8 mouse cellular contexts compared by ENCODE assay signal in the genomic region with DNA sequence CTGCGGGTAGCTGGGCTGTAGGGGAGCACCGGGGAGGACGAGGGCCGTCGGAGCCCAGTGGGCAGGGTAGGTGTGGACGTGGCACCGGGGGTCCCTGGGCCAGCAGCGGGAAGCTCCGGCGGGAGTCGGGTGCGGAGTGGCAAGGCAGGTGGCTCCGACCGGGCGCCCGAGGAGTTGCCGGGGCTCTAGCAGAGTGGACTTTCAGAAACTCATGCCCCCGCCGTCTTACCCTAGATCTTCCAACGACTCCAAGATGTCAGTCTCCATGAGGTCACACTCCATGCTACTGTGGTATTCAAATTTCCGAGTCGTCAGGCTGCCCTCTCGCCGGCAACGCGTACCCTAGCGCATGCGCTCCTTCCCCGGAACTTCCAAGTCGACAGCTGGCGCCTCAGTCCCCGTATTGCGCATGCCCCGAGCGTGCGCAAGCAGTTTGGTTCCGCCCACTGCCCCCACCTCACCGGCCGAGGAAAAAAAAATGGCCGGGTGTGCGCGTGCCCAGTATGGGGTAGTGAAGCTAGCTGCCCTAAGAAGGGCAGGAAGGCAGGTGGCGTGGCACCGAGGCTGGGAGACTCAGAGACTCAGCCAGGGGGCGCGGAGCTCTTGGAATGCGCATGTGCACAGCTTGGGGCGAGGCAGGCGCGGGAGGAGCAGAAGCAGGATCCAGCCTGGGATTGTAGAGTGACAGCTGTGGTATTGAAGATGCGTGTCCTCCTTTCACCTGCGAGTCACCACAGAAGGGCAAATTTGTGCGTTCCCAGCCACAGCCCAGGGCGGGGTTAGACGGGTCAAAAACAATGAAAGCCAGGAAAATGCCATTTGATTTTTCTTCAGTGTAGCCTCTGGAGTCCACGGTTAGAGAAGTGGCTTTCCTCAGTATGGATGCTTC. TPM values are rescaled to one million over a fixed set of nuclear protein-coding genes. Genes with fewer than 3 reads are reported as not detected.
DNase-seq lines count a peak whose midpoint lies in the region; ATAC-seq and TF ChIP-seq lines count a peak whose summit lies in the region.

A gene (minus strand): TSS at position 435 of the 889 bp plus-strand sequence.

- H3K4me2 ChIP-seq in heart, embryonic 12.5 days, result peak within 1 kb of the TSS; percentile 78
- peak within 1 kb of the TSS; percentile 73 for H3K4me2 ChIP-seq in kidney, postnatal 0 days (ENCODE audit: low read length)
- peak within 1 kb of the TSS; percentile 81 for H3K4me2 ChIP-seq in liver, embryonic 11.5 days
- peak within 1 kb of the TSS; percentile 77 for H3K4me2 ChIP-seq in stomach, embryonic 14.5 days (replicated peaks; ENCODE audit: low read depth, low read length)

- no peaks in the 10 kb centered on the region for H3K27me3 ChIP-seq in heart, embryonic 12.5 days (replicated peaks)
- no peaks in the 10 kb centered on the region for H3K27me3 ChIP-seq in kidney, postnatal 0 days (ENCODE audit: insufficient read depth, low read length)
- H3K27me3 ChIP-seq in liver, embryonic 11.5 days (replicated peaks; ENCODE audit: control insufficient read depth, insufficient read depth, low read length), result no peaks in the 10 kb centered on the region
- no peaks in the 10 kb centered on the region for H3K27me3 ChIP-seq in stomach, embryonic 14.5 days (ENCODE audit: control insufficient read depth, insufficient read depth, low read length)

- peak; percentile 97 for ATAC-seq in erythroid progenitor cell, adult 5-6 weeks (replicated peaks; ENCODE audit: low FRiP score, poor library complexity, severe bottlenecking)
- peak; percentile 99 for ATAC-seq in heart, embryonic 12.5 days (ENCODE audit: insufficient number of reproducible peaks, low FRiP score)
- ATAC-seq in kidney, postnatal 0 days (replicated peaks; ENCODE audit: low FRiP score, low read depth), result peak; percentile 97
- peak; percentile 99 for ATAC-seq in liver, embryonic 11.5 days (replicated peaks; ENCODE audit: low FRiP score)
- peak; percentile 99 for ATAC-seq in stomach, embryonic 14.5 days (ENCODE audit: insufficient number of reproducible peaks, insufficient read depth, low FRiP score, low read depth)

- no peaks in the 10 kb centered on the region for H3K9me3 ChIP-seq in heart, embryonic 12.5 days (replicated peaks)
- H3K9me3 ChIP-seq in kidney, postnatal 0 days (replicated peaks; ENCODE audit: low read length), result no peaks in the 10 kb centered on the region
- H3K9me3 ChIP-seq in liver, embryonic 11.5 days (ENCODE audit: control insufficient read depth, low read length), result no peaks in the 10 kb centered on the region
- H3K9me3 ChIP-seq in stomach, embryonic 14.5 days (ENCODE audit: control insufficient read depth, low read depth, low read length), result no peaks in the 10 kb centered on the region

- H3K4me3 ChIP-seq in heart, embryonic 12.5 days, result peak within 1 kb of the TSS; percentile 96
- peak within 1 kb of the TSS; percentile 68 for H3K4me3 ChIP-seq in kidney, postnatal 0 days (replicated peaks; ENCODE audit: low read depth, low read length)
- H3K4me3 ChIP-seq in liver, embryonic 11.5 days (ENCODE audit: low read depth, low read length), result peak within 1 kb of the TSS; percentile 91
- peak within 1 kb of the TSS; percentile 85 for H3K4me3 ChIP-seq in stomach, embryonic 14.5 days (ENCODE audit: low read depth, low read length)

- under 1% methylated on average over 56 of the region's 56 CpGs for WGBS in heart, embryonic 12.5 days
- WGBS in kidney, postnatal 0 days, result under 1% methylated on average over 52 of the region's 56 CpGs
- WGBS in liver, embryonic 11.5 days, result under 1% methylated on average over 56 of the region's 56 CpGs
- WGBS in stomach, embryonic 14.5 days, result under 1% methylated on average over 56 of the region's 56 CpGs

- peak; percentile 99 for DNase-seq in CD4-positive helper T cell, adult 2 months (ENCODE audit: low read depth, low spot score)
- DNase-seq in brain, embryonic 18.5 days (ENCODE audit: low read depth, low spot score), result peak; percentile 99
- peak; percentile 99 for DNase-seq in kidney, postnatal 0 days (ENCODE audit: low spot score)
- peak; percentile 99 for DNase-seq in liver, embryonic 11.5 days (ENCODE audit: low spot score)
- peak; percentile 100 for DNase-seq in naive thymus-derived CD4-positive, alpha-beta T cell, adult 2 months (ENCODE audit: low read depth)

- H3K36me3 ChIP-seq in heart, embryonic 12.5 days, result peaks cover 10% of the 10 kb centered on the region
- H3K36me3 ChIP-seq in kidney, postnatal 0 days (ENCODE audit: insufficient read depth, low read length), result 0 out of 2 replicates have a peak, but pooled peaks cover 3% of the 10 kb centered on the region
- peaks cover 6% of the 10 kb centered on the region; the same call in 1 of the 2 replicates for H3K36me3 ChIP-seq in liver, embryonic 11.5 days (ENCODE audit: control insufficient read depth, insufficient read depth, low read length)
- 0 out of 2 replicates have a peak, but pooled peaks cover 8% of the 10 kb centered on the region for H3K36me3 ChIP-seq in stomach, embryonic 14.5 days (ENCODE audit: control insufficient read depth, insufficient read depth, low read length)

- peak; percentile 86 for TF ChIP-seq CTCF in kidney, postnatal 0 days (IDR thresholded peaks at IDR 0.05; ENCODE audit: low read depth)

- H3K9ac ChIP-seq in heart, embryonic 12.5 days, result peak within 1 kb of the TSS; percentile 93
- H3K9ac ChIP-seq in kidney, postnatal 0 days (ENCODE audit: low read depth, low read length), result peak within 1 kb of the TSS; percentile 64
- H3K9ac ChIP-seq in liver, embryonic 11.5 days (ENCODE audit: low read depth, low read length), result peak within 1 kb of the TSS; percentile 88
- H3K9ac ChIP-seq in stomach, embryonic 14.5 days (replicated peaks; ENCODE audit: low read depth, low read length), result peak within 1 kb of the TSS; percentile 68

- H3K27ac ChIP-seq in heart, embryonic 12.5 days (ENCODE audit: poor library complexity, severe bottlenecking), result peak within 1 kb of the TSS; percentile 69
- H3K27ac ChIP-seq in kidney, postnatal 0 days, result peak within 1 kb of the TSS; percentile 76
- H3K27ac ChIP-seq in liver, embryonic 11.5 days (ENCODE audit: low read depth, low read length), result peak within 1 kb of the TSS; percentile 71
- peak within 1 kb of the TSS; percentile 48; the same call in 1 of the 2 replicates for H3K27ac ChIP-seq in stomach, embryonic 14.5 days (ENCODE audit: low read length)

- H3K4me1 ChIP-seq in heart, embryonic 12.5 days (replicated peaks), result peaks cover 14% of the 10 kb centered on the region
- H3K4me1 ChIP-seq in kidney, postnatal 0 days (replicated peaks; ENCODE audit: insufficient read depth, low read length), result 0 out of 2 replicates have a peak, but pooled peaks cover 3% of the 10 kb centered on the region
- peaks cover 5% of the 10 kb centered on the region; the same call in 1 of the 2 replicates for H3K4me1 ChIP-seq in liver, embryonic 11.5 days (replicated peaks; ENCODE audit: control insufficient read depth, insufficient read depth, low read length)
- peaks cover 4% of the 10 kb centered on the region; the same call in 1 of the 2 replicates for H3K4me1 ChIP-seq in stomach, embryonic 14.5 days (ENCODE audit: control insufficient read depth, insufficient read depth, low read length)

RNA-seq across cellular contexts. Expression of the gene that starts here (rescaled TPM):
- 7.1 and 9.4 TPM in 2 replicates for total RNA-seq in erythroid progenitor cell, adult 5-6 weeks (2015; ENCODE audit: low replicate concordance)
- 2.5 and 8.6 TPM in 2 replicates for total RNA-seq in erythroid progenitor cell, adult 5-6 weeks (2017; ENCODE audit: low replicate concordance)
- polyA plus RNA-seq in heart, embryonic 12.5 days (2016; fragmentation: Nextera tagmentation; extraction: Ambion mirVana), result 29.1 and 32.2 TPM in 2 replicates
- 23.8 and 24.7 TPM in 2 replicates for polyA plus RNA-seq in kidney, postnatal 0 days (2015; fragmentation: Nextera tagmentation; extraction: Ambion mirVana)
- polyA plus RNA-seq in liver, embryonic 11.5 days (2014; fragmentation: Nextera tagmentation; extraction: Ambion mirVana), result 9.5 and 10.4 TPM in 2 replicates
- 10.0 and 10.8 TPM in 2 replicates for polyA plus RNA-seq in stomach, embryonic 14.5 days (2014; fragmentation: Nextera tagmentation; extraction: Ambion mirVana)

Comparison
In these comparisons a context has a peak if more than half of its experiments do, and no peak if none do; other contexts are left out.
1. Peak in every context shown above with its lines: DNase-seq, ATAC-seq, H3K4me3 ChIP-seq and H3K27ac ChIP-seq.